Mouse (Mus musculus): ENCODE measurements around the gene Ston1.

Ston1 gene

GRCm38 (mm10) chr17:88626347-88626811, 28.9 kb downstream of the Ston1 start:
- H3K27me3 ChIP-seq (ENCODE audit: control insufficient read depth, insufficient read depth, low read length, poor library complexity, severe bottlenecking): no peaks in the 10 kb centered on the region
- H3K36me3 ChIP-seq (ENCODE audit: control insufficient read depth, insufficient read depth, low read length, poor library complexity, severe bottlenecking): no peaks in the 10 kb centered on the region
- DNase-seq (ENCODE audit: low read depth, low spot score): no peak

GRCm38 (mm10) chr17:88627150-88627549, 29.7 kb downstream of the Ston1 start:
- no peak for DNase-seq (ENCODE audit: low read depth, low spot score)
- H3K27me3 ChIP-seq (ENCODE audit: control insufficient read depth, insufficient read depth, low read length, poor library complexity, severe bottlenecking): no peaks in the 10 kb centered on the region

GRCm38 (mm10) chr17:88628676-88629380, 31.3 kb downstream of the Ston1 start:
- no peaks in the 10 kb centered on the region for H3K36me3 ChIP-seq (ENCODE audit: control insufficient read depth, insufficient read depth, low read length, poor library complexity, severe bottlenecking)
- H3K27me3 ChIP-seq (ENCODE audit: control insufficient read depth, insufficient read depth, low read length, poor library complexity, severe bottlenecking): no peaks in the 10 kb centered on the region
- no peak for DNase-seq (ENCODE audit: low read depth, low spot score)

More at GRCm38 (mm10) chr17:88627150-88627549, 29.7 kb downstream of the Ston1 start:
- no peaks in the 10 kb centered on the region for H3K36me3 ChIP-seq (ENCODE audit: control insufficient read depth, insufficient read depth, low read length, poor library complexity, severe bottlenecking)

GRCm38 (mm10) chr17:88629381-88629759, 31.9 kb downstream of the Ston1 start:
- Histone ChIP-seq H3K36me3 (ENCODE audit: control insufficient read depth, insufficient read depth, low read length, poor library complexity, severe bottlenecking) (no peaks in the 10 kb centered on the region), H3K27me3 (ENCODE audit: control insufficient read depth, insufficient read depth, low read length, poor library complexity, severe bottlenecking) (no peaks in the 10 kb centered on the region)
- no peak for DNase-seq (ENCODE audit: low read depth, low spot score)

- Histone ChIP-seq H3K36me3 (ENCODE audit: control insufficient read depth, insufficient read depth, low read length, poor library complexity, severe bottlenecking) (no peaks in the 10 kb centered on the region), H3K27me3 (ENCODE audit: control insufficient read depth, insufficient read depth, low read length, poor library complexity, severe bottlenecking) (no peaks in the 10 kb centered on the region)
- DNase-seq (ENCODE audit: low read depth, low spot score): no peak
Observed at GRCm38 (mm10) chr17:88629931-88630553, 32.6 kb downstream of the Ston1 start.

- no peak for DNase-seq (ENCODE audit: low read depth, low spot score)
- Histone ChIP-seq H3K27me3 (ENCODE audit: control insufficient read depth, insufficient read depth, low read length, poor library complexity, severe bottlenecking) (no peaks in the 10 kb centered on the region), H3K36me3 (ENCODE audit: control insufficient read depth, insufficient read depth, low read length, poor library complexity, severe bottlenecking) (no peaks in the 10 kb centered on the region)
Observed at GRCm38 (mm10) chr17:88630554-88630948, 33.1 kb downstream of the Ston1 start.

- DNase-seq (ENCODE audit: low read depth, low spot score): no peak
- H3K27me3 ChIP-seq (ENCODE audit: control insufficient read depth, insufficient read depth, low read length, poor library complexity, severe bottlenecking): no peaks in the 10 kb centered on the region
- no peaks in the 10 kb centered on the region for H3K36me3 ChIP-seq (ENCODE audit: control insufficient read depth, insufficient read depth, low read length, poor library complexity, severe bottlenecking)
Observed at GRCm38 (mm10) chr17:88632631-88633030, 35.1 kb downstream of the Ston1 start.

- H3K27me3 ChIP-seq (ENCODE audit: control insufficient read depth, insufficient read depth, low read length, poor library complexity, severe bottlenecking): no peaks in the 10 kb centered on the region
- DNase-seq (ENCODE audit: low read depth, low spot score): no peak
- H3K36me3 ChIP-seq (ENCODE audit: control insufficient read depth, insufficient read depth, low read length, poor library complexity, severe bottlenecking): no peaks in the 10 kb centered on the region
Observed at GRCm38 (mm10) chr17:88636076-88636475, 38.6 kb downstream of the Ston1 start.

- no peak for DNase-seq (ENCODE audit: low read depth, low spot score)
- Histone ChIP-seq H3K27me3 (ENCODE audit: control insufficient read depth, insufficient read depth, low read length, poor library complexity, severe bottlenecking) (no peaks in the 10 kb centered on the region), H3K36me3 (ENCODE audit: control insufficient read depth, insufficient read depth, low read length, poor library complexity, severe bottlenecking) (no peaks in the 10 kb centered on the region)
Observed at GRCm38 (mm10) chr17:88636587-88636986, 39.1 kb downstream of the Ston1 start.

GRCm38 (mm10) chr17:88641012-88641411, 43.5 kb downstream of the Ston1 start:
- H3K27me3 ChIP-seq (ENCODE audit: control insufficient read depth, insufficient read depth, low read length, poor library complexity, severe bottlenecking): no peaks in the 10 kb centered on the region
- H3K36me3 ChIP-seq (ENCODE audit: control insufficient read depth, insufficient read depth, low read length, poor library complexity, severe bottlenecking): no peaks in the 10 kb centered on the region
- peak; percentile 75 for DNase-seq (ENCODE audit: low read depth, low spot score)

- no peaks in the 10 kb centered on the region for H3K36me3 ChIP-seq (ENCODE audit: control insufficient read depth, insufficient read depth, low read length, poor library complexity, severe bottlenecking)
- H3K27me3 ChIP-seq (ENCODE audit: control insufficient read depth, insufficient read depth, low read length, poor library complexity, severe bottlenecking): no peaks in the 10 kb centered on the region
- DNase-seq (ENCODE audit: low read depth, low spot score): no peak
Observed at GRCm38 (mm10) chr17:88641836-88642235, 44.4 kb downstream of the Ston1 start.

- no peaks in the 10 kb centered on the region for H3K36me3 ChIP-seq (ENCODE audit: control insufficient read depth, insufficient read depth, low read length, poor library complexity, severe bottlenecking)
- no peak for DNase-seq (ENCODE audit: low read depth, low spot score)
- H3K27me3 ChIP-seq (ENCODE audit: control insufficient read depth, insufficient read depth, low read length, poor library complexity, severe bottlenecking): no peaks in the 10 kb centered on the region
Observed at GRCm38 (mm10) chr17:88644876-88645275, 47.4 kb downstream of the Ston1 start.

GRCm38 (mm10) chr17:88645299-88645698, 47.8 kb downstream of the Ston1 start:
- DNase-seq (ENCODE audit: low read depth, low spot score): no peak
- H3K27me3 ChIP-seq (ENCODE audit: control insufficient read depth, insufficient read depth, low read length, poor library complexity, severe bottlenecking): no peaks in the 10 kb centered on the region
- H3K36me3 ChIP-seq (ENCODE audit: control insufficient read depth, insufficient read depth, low read length, poor library complexity, severe bottlenecking): no peaks in the 10 kb centered on the region

GRCm38 (mm10) chr17:88647149-88647548, 49.7 kb downstream of the Ston1 start:
- DNase-seq (ENCODE audit: low read depth, low spot score): no peak
- Histone ChIP-seq H3K36me3 (ENCODE audit: control insufficient read depth, insufficient read depth, low read length, poor library complexity, severe bottlenecking) (no peaks in the 10 kb centered on the region), H3K27me3 (ENCODE audit: control insufficient read depth, insufficient read depth, low read length, poor library complexity, severe bottlenecking) (no peaks in the 10 kb centered on the region)

- H3K36me3 ChIP-seq (ENCODE audit: control insufficient read depth, insufficient read depth, low read length, poor library complexity, severe bottlenecking): no peaks in the 10 kb centered on the region
- H3K27me3 ChIP-seq (ENCODE audit: control insufficient read depth, insufficient read depth, low read length, poor library complexity, severe bottlenecking): no peaks in the 10 kb centered on the region
- peak; percentile 73 for DNase-seq (ENCODE audit: low read depth, low spot score)
Observed at GRCm38 (mm10) chr17:88652010-88652409, 54.5 kb downstream of the Ston1 start.

Data from splenic B cell, adult 2 months (primary cell).